Mouse (Mus musculus) telencephalon, adult 2 months (tissue): ENCODE results near the gene Elp5.

Experiments used
- DNase-seq: peaks from one replicate; pipeline ENCODE4 v3.0.0-alpha.2; 2011; ENCODE audit warnings: low read depth, low spot score

The Elp5 gene

DNA sequence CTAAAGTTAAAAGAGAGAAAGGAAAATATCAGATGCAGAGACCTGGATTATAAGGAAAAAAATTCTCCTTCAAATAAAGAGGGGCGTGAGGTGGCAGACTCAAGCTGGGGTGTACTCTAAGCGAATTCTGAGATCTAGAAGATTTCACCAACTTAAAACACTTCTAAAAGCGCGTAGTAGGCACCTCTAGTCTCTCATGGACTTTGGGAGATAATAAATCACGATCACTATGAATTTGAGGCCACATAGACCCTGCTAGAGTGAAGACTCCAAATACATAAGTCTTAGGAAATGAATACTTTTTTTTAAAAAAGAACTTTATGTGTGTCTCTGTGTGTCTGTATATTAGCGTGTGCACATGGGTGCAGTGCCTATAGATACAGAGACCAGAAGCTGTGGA is 33.4 kb upstream of the Elp5 start:
- no peak for DNase-seq

DNA sequence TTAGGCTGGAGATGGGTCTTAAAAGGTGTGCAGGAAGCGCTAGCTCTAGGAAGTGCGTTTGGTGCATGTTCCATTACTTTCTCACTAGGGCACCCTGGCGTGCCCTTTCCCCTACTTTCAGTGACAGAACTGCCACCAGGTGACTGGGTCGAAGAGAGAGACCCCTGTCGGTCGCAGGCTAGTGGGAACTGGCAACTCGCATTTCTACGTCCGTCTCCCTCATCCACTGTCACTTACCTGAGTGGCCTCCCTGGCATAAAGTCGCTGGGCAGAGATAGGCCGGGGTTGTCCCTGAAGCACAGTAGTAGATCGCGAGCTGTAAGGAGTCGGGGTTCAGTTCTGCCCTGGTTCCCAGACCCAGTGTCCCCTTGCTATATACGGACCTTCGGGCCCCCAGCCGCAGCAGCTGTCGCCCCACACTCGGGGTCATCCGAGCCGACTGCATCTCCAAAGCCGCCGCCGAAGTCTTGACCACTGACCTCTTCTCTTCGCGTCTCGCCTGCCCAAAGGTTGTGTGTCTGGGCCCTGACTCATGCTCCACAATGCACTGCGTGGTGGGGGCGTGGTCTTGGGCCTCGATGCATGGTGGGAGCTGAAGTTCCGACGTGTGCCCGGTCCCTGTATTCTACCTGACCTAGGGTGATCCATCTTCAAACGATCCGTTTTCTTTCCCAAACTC is 32.7 kb upstream of the Elp5 start, which contains the start of gene Acadvl:
Gene Acadvl, minus strand, starts transcription at position 532 of the 679 bp plus-strand sequence.
- DNase-seq, result peak; percentile 79

DNA sequence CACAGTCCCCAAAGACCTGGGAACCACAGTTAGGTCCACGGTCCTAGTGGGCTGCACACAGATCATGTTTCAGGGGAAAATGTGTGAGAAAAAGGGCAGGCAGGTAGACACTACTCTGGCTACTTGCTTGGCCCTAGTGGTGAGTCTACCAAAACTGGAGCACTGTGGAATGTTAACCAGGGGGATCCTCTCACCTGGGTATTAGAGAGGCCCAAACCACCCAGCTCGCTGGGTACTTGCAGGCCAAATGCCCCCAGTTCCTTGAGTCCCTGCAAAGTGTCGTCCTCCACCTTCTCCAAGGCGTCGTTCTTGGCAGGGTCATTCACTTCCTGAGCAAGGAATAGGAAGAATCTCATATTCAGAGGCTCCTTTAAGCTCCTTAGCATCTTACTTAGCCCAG is 31.7 kb upstream of the Elp5 start:
- DNase-seq, result no peak

DNA sequence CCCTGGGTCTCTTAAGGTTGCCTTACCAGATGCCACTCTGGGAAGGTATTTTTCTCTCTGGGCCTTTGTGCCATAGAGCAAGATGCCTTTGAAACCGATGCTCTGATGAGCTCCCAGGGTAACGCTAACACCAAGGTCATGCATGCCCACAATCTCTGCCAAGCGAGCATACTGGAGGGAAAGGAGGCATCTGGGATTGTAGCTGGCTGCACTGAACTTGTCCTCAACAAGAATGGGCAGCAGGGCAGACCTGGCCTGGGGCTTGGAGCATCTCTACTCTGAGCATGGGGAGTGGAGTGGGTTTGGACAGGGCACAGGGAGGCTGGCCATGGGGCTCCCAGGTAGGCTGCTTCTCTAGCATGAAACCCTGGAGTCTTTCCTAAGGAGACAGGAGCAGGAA is 31.1 kb upstream of the Elp5 start:
- DNase-seq, result no peak

DNA sequence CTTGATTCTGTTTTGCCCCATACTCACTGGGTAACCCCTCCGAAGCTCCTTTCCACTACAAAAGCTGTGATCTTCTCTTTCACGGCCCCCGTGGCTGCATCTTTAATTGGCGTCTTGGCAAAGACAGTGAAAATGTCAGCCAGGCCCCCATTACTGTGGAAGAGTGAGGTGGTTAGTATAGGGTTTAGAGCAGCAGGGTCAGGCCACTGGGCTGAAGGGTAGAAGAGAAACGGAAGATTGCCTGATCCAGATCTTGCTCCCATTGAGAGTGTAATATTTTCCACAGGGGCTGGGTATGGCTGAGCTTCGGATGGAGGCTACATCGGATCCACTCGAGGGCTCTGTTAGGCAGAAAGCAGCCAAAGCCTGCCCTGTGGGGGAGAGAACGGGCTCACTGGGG is 30.6 kb upstream of the Elp5 start:
- DNase-seq, result no peak

DNA sequence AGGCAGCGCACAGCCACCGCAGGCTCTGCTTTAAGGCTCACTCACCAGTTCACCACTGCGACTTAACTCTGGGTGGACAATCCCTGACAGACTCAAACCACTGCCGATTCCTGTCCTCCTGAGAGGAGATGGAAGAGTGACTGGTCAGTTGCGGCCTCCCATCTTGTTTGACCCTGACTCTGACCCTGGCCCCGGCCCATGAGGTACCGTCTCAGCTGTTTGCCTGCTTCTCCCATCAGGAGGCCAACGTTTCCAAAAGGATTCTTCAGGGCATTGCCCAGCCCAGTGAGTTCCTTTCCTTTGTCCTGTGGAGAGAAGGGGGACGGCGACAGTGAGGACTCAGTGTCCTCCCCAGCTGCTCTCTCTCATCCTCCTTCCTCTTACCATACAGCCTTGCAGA is 28.6 kb upstream of the Elp5 start:
- no peak for DNase-seq

DNA sequence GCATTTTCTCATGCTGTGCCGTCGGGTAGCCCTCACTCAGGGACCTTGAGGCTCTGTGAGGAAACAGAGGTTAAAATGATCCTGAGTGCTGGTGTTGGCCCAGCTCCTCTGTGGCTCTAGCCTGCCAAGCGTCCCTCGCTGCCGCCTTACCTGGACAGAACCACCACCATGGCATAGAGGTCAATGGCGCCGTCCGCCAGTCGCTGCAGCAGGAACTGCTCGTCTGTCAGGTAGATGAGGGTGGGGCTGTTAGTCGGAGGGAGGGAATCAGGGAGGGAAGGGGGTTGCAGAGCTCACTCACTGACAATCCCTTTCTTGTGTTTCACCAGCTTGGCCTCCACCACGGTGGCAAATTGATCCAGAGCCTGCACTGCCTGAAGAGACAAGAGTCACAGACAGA is 28.2 kb upstream of the Elp5 start:
- DNase-seq, result no peak

DNA sequence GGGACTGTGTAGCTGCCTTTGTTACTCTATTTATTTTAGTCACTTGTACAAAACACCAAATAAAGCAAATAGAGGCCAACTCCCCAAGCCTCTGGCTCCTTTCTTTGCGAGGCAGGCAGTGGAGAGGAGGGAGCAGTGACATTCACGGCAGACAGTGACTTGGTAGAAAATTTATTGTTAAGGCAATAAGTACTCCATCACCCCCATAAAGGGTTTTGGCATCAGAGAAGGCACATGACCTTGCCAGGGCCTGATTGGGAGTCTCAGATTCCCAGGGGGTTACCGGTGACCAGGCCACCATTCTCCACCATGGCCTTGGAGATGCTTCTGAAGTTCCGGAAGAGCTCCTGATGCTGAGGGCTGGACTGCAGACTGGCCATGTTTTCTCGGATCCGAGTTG is 27.7 kb upstream of the Elp5 start:
- DNase-seq, result no peak

DNA sequence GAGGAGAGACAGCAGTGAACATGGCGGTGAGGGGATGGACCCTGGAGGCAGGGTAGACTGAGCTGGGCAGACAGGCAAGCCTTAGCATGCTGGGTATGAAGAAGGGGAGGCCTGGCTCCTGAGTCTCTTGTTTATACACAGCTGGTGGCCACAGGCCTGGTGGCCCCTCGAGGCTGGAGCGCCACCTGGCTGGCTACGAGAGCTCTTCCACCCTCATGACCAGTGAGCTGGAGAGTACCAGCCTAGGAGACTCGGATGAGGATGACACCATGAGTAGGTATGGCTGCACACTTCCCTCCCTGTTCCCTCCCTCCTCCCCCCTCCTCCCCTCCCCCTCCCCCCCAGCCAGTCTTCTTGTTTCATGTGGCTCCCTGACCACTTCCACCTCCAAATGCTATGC is 23.2 kb upstream of the Elp5 start:
- DNase-seq, result no peak

DNA sequence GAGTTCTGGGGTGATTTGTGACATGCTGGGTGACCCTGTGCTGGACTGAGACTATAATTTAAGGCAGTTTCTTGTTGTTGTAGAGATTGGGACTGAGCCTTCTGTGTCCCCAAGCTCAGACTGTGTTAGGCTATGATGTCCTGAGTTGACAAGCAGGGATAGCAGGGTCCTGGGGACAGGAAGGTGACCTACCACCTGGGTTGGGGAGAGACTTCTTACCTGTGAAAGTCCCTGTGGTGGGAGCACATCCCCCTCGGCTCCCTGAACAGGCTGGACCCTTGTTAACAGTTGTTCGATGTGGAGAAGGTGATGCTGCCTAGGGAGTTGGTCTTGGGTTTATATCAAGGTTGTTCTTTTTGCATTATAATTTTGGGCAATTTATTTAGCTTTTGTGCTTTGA is 20.2 kb upstream of the Elp5 start:
- DNase-seq, result no peak

DNA sequence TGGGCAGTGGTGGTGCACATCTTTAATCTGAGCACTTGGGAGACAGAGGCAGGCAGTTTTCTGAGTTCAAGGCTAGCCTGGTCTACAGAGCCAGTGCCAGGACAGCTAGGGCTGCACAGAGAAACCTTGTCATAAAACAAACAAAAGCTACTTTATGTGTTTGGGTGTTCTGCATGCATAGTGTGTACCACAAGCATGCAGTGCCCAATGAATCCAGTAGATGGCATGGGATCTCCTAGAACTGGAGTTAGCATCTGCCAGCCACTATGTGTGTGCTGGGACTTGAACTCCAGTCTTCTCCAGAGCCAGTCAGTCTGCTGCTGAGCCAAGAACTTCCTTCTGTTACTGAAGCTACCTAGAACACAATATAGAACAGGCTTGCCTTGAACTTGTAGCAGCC is 19.5 kb upstream of the Elp5 start:
- no peak for DNase-seq

DNA sequence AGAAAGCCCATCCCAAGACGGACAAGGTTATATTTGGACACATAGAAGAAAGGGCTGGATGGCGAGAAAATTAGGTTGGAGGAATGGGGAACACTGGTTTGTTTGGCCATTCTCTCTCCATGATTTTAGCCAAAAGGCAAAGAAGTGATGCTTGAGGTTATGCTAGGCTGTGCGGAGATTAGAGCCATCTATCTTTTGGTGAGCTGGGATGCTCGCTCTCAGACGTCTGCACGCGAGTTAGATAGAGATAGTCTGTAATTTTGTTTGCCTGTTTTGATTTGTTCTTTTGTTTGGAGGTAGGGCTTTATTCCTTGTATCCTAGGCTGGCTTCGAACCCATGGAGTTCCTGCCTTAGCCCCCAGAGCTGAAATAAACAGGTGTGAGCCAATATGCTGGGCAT is 18.8 kb upstream of the Elp5 start:
- DNase-seq, result no peak

DNA sequence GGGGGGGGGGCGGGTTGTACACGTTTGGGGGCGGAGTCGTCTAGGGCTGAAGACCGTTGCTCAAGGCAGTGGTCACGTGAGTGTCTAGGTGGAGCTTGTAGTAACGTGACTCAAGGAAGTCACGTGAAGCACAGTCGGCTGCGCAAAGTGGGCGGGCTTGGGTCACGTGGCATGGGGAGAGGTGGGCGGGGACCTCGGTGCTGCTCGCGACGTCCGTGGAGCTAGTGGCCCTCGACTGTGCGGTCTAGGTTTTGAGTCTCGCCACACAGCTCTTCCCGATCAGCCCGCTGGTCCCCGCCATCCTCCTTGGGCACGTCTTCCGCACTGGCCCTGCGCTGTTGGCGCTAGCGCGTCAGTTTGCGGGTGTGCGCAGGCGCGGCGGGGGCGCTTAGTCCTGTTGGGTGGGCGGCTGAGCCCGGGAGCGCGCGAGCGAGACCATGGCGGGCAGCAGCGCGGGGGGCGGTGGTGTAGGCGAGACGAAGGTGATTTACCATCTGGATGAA is 18.1 kb upstream of the Elp5 start, which contains the start of gene Dvl2:
Gene Dvl2, plus strand, starts transcription at position 200 of the 503 bp plus-strand sequence.
- peak; percentile 98 for DNase-seq

DNA sequence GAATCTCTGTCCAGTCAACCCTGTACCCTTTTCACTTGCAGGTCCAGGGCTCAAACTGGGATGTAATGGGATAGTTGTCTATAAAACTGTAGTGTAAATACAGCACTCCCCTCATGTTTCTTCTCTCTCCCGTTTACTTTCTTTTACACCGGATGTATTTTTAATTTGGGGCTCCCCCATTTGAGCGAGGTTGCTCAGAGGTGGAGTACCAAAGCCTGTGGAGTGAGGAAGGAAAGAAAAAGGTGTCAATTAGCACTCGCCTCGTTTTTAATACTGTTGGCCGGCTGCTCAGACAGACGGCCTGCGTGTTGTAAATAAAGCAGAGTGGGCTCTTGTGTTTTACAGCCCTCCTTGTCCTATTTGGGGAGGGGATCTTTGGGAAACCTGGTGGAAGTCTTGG is 17.3 kb upstream of the Elp5 start:
- no peak for DNase-seq

DNA sequence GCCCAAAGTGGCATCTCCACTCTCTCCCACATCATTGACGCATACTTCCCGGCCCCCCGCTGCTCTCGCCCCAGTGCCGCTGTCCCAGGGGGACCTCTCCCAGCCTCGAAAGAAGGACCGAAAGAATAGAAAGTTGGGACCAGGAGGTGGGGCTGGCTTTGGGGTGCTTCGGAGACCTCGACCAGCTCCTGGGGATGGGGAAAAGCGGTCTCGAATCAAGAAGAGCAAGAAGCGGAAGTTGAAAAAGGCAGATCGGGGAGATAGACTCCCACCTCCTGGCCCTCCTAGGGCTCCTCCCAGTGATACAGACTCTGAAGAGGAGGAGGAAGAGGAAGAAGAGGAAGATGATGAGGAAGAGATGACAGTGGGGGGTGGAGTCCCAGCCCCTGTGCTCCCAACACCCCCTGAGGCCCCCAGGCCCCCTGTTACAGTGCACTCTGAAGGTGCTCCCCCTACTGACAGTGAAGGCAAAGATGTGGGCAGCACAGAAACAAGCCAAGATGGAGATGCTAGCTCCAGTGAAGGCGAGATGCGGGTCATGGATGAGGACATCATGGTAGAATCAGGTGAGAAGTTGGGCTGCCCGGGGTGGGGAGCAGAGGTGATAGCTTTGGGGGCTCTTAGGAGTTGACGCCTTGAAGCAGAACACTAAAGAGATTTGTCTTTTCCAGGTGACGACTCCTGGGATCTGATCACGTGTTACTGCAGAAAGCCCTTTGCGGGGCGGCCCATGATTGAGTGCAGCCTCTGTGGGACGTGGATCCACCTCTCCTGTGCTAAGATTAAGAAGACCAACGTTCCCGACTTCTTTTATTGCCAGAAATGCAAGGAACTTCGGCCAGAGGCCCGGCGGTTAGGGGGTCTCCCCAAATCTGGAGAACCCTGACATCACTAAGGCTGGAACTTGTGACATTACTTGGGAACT is 16.5 kb upstream of the Elp5 start:
- DNase-seq, result no peak

DNA sequence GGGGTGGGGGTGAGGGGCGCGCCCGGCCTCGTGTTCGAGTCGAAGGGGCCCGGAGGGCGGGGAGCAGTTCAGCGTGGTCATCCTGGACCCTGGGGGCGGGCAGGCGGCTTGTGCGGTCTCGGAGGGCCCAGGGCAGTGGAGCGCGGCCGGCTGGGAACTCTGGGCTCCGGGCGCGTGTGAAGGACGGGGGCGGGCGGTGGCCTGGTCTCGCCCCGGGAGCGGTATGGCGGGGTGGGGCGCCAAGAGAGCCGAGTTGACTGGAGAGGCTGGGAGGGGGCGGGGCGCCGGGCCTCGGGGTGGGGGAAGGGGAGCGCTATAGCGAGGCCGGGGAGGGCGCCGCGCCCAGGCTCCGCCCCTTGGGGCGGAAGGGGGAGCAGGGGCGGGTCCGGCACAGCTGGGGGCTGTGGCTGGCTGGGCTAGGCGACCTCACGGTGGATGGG is 14.8 kb upstream of the Elp5 start:
- no peak for DNase-seq

DNA sequence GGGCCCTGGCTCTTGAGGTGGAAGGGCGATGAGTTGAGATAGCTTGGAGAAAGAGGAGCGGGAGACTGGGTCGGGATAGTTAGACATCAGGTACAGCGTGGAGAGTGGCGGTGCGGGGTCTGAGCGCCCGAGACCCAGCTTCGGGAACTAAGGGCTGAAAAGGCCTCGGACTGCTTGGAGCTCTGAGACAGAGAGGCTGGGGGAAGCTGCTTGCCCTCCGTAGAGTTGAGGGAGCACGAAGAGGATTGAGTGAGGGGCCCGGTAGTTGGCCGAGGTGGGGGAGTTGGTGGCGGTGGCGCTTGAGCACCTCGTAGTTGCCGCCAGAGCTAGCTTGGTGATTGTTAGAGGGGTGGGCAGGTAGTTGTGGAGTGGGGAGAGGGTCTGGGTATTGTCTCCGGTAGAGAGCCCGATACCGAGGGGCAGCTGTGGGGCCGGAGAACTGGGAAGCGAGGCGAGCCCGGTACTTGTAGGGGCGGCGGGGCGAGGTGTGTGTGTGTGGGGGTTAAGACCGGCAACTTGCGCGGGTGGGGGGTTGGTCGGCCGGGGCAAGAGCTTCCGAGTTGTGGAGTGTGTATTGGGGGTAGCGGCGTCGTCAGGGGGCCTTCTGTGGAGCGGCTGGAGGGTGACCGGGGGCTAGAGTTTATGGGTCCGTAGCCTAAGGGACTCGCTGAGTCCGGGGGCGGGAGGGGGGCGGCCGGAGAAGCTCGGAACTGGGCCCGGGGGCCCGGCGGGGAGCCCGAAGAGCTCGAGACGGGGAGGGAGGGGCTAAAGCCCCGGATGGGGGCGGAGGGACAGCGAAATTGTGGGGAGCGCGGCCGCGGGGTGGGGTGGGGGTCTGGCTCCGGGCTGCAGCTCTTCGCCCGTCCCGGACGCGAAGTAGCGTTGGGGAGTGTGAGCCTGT is 14.1 kb upstream of the Elp5 start:
- DNase-seq, result no peak

DNA sequence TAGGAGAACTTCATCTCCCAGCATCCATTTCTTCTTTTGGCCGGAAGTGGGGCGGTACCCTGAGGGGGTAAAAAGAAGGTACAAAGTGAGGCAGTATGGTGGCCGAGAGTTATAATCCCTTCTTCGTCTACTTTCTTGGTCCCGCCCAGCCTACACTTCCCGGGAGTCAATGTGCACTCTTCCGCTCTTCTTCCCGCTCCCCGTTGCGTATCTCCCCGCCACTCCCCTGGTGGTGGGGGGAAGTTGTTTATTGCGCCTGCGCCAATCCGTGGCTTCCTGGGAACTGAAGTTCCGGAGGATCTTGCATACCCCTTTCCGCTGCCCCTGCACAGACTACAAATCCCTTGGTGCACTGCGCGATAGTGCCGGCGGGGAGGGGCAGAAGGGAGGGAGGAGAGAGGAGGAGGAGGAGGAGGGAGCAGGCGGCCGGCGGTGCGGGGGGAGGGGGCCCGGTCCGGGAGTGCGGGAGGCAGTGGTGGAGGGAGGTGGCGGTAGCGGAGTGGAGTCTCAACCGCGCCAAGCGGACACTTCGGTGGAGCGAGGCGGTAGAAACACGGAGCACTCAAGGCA is 13.2 kb upstream of the Elp5 start, which contains the start of gene Phf23:
Gene Phf23, plus strand, starts transcription at position 387 of the 570 bp plus-strand sequence.
- DNase-seq, result peak; percentile 99

DNA sequence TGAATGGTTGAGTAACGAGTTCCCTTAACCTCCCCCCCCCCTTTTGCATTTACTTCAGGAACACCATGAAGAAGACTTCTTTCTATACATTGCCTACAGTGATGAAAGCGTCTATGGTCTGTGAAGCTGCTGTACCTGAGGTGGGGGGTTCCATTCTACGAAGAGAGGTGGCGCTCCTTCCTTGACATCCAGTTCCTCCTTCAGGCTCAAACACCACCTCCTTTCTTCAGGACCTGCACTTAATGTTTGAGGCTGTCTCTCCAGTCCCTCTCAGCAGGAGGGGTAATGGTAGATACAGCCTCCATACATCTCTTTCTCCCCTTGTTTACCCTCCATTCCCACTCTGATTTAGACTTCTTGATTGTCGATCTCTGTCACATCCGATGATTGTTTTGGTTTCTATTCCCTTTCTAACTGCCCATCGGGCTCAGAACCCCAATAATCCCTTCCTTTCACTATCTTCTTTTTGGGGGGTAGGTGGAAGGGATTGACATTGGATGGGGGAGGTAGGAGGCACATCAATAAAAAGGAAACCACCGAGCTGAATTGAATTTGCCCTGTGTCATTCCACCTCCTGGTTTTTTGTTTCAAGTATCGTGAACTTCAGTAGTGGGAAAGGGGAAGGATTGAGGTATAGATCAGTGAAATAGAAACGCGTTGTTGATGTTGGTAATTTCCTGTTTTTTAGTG is 12.2 kb upstream of the Elp5 start:
- DNase-seq, result no peak

DNA sequence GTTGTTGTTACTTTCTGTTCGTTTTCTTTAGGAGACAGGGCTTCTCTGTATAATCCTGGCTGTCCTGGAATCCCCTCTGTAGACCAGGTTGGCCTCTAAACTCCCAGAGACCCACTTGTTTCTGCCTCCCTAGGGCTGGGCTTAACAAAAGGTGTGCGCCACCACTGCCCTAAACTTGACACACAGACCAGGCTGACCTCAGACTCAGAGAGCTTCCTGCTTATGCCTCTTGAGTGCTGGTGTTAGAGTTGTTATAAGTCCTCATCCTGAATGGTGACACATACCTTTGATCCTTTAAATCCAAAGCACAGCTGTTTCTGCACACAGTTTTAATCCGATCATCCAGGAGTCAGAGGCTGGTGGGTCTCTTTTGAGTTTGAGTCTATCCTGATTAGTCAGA is 10.6 kb upstream of the Elp5 start:
- no peak for DNase-seq

DNA sequence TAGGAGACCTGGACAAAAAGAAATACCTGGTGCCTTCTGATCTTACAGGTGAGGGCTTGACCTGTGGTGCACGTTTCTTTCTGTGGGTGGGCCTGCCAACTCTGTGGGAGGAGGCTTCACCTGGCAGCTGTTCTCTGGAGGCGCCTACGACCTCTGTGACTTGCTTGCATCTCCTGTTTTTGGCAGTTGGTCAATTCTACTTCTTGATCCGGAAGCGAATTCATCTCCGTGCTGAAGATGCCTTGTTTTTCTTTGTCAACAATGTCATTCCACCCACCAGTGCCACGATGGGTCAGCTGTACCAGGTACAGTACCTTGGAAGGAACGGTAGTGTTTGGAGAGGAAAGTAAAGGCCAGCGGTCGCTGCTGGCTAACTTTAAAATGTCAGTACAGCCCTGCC is 10.1 kb upstream of the Elp5 start:
- no peak for DNase-seq
